Mouse (Mus musculus) limb, embryonic 13.5 days (tissue): ENCODE data around the gene Psors1c2. TPM values are rescaled to one million over a fixed set of nuclear protein-coding genes. Genes with fewer than 3 reads are reported as not detected.

ENCODE experiments used
- ATAC-seq: fragments of 200-750 bp; cut with Nextera tagmentation; 2 replicates; pipeline ENCODE4 v1.8.0; 2017; ENCODE audit warnings: low read depth, moderate number of reproducible peaks, moderate TSS enrichment; ENCODE audit not compliant: low FRiP score
- H3K27ac ChIP-seq: fragments of 300-500 bp; sonication (generic); 2 replicates; pipeline ENCODE4 v1.5.1; 2015; ENCODE audit warnings: inconsistent platforms, mild to moderate bottlenecking, moderate library complexity
- H3K27me3 ChIP-seq: fragments of 300-500 bp; sonication (generic); 2 replicates; pipeline ENCODE4 v1.6.1; 2015; ENCODE audit warnings: mild to moderate bottlenecking, inconsistent platforms
- H3K36me3 ChIP-seq: fragments of 300-500 bp; sonication (generic); 2 replicates; pipeline ENCODE4 v1.6.1; 2015; ENCODE audit warnings: inconsistent platforms, mild to moderate bottlenecking, moderate library complexity
- H3K4me1 ChIP-seq: fragments of 300-500 bp; sonication (generic); 2 replicates; pipeline ENCODE4 v1.6.1; 2015; ENCODE audit warnings: inconsistent platforms
- H3K4me2 ChIP-seq: fragments of 300-500 bp; sonication (generic); replicated peaks from 2 replicates; pipeline ENCODE4 v1.6.1; 2015; ENCODE audit warnings: inconsistent platforms, mild to moderate bottlenecking, moderate library complexity
- H3K4me3 ChIP-seq: fragments of 300-500 bp; sonication (generic); 2 replicates; pipeline ENCODE4 v1.5.1; 2015; ENCODE audit warnings: moderate library complexity, mild to moderate bottlenecking, inconsistent platforms
- H3K9ac ChIP-seq: fragments of 300-500 bp; sonication (generic); 2 replicates; pipeline ENCODE4 v1.6.1; 2015; ENCODE audit warnings: mild to moderate bottlenecking, inconsistent platforms
- H3K9me3 ChIP-seq: fragments of 300-500 bp; sonication (generic); 2 replicates; pipeline ENCODE4 v1.6.1; 2016; ENCODE audit warnings: inconsistent platforms
- WGBS: fragments of 180-500 bp; shearing (Covaris S2); methylation state at CpG from one replicate; pipeline ENCODE4 v1.1.7; 2015; 5-methylcytosine and 5-hydroxymethylcytosine counted together
- polyA plus RNA-seq: library from polyadenylated mRNA; unstranded; fragments of >200 nt; fragmentation: Nextera tagmentation; extraction: Ambion mirVana; gene quantifications from 2 replicates; pipeline ENCODE4 v1.2.1, GENCODE M21; 2015

Psors1c2 gene
- polyA plus RNA-seq, 1 experiment from 2014 or later, result 1.9 TPM

DNA sequence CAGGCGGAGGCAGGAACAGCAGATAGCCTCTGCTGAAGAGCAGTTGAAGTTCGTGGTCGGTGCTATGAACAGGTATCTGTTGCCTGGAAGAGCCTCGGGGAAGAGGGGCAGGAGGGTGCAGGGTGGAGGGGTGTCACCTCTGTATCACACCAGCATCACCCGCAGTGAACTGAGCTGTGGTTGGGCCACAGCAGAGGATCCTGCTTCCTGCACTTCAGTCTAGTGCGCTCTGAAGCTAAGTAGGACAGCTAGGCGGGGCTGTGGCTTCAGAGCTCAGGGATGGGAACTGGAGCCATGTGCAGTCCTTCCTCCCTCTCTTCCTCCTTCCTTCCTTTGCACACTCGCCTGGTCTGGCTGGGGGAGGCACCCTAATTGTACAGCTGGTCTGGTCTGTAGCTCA, 6.4 kb upstream of the Psors1c2 start:
- no peak for ATAC-seq
- Histone ChIP-seq H3K9me3 (no peaks in the 10 kb centered on the region), H3K27me3 (no peaks in the 10 kb centered on the region), H3K4me3 (no peak overlapping the region), H3K36me3 (peaks cover 87% of the 10 kb centered on the region), H3K27ac (no peak overlapping the region), H3K4me2 (no peak overlapping the region), H3K4me1 (no peaks in the 10 kb centered on the region), H3K9ac (no peak overlapping the region)
- WGBS, result 68% methylated on average over 8 of the region's 8 CpGs

DNA sequence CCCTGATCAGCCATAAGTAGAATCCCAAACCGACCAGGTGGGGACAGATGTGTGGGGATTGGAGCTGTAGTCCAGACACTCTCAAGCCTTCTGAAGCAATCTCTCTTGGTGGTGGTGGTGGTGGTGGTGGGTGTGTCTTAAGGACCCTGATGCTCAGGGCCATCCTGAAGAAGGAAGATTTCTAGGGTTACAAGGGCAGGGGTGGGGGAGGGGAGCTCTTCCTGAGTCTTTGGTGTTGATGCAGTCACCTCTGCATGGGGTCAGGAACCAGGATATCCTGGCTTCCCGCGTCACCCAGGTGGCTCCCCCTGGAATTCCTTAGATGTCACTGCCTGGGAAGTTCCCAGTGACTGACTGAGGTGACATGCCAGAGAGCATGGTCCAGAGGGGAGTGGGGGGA, 641 bp upstream of the Psors1c2 start:
- no peaks in the 10 kb centered on the region for H3K9me3 ChIP-seq
- H3K9ac ChIP-seq, result no peak overlapping the region
- no peaks in the 10 kb centered on the region for H3K4me1 ChIP-seq
- H3K27me3 ChIP-seq, result no peaks in the 10 kb centered on the region; the same call in 1 of the 2 replicates
- ATAC-seq, result no peak
- WGBS, result 10% methylated on average over 3 of the region's 3 CpGs
- H3K36me3 ChIP-seq, result peaks cover 35% of the 10 kb centered on the region
- no peak overlapping the region for H3K4me3 ChIP-seq
- no peak overlapping the region for H3K27ac ChIP-seq
- H3K4me2 ChIP-seq, result no peak overlapping the region

DNA sequence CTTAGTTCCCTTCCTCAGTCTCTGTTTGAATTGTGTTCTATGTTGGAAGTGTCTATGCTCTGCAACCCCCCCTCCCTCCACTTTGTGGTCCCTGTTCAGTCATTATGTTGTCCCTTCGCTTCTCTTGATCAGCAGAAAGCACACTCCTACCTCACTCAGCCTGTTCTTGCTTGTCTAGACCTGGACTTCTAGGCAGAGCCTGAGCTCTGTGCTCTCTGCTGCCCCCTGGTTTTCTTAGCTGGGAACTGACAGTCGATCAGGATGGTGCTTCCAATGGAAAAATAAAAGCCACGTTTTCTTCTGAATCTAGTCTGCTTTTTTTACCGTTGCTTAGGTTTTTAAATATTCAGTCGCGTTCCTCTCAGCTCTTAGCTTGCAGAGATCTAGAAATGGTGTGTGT, 1.3 kb downstream of the Psors1c2 start:
- Histone ChIP-seq H3K9me3 (no peaks in the 10 kb centered on the region), H3K4me1 (no peaks in the 10 kb centered on the region), H3K36me3 (peaks cover 15% of the 10 kb centered on the region), H3K27ac (no peak overlapping the region), H3K4me3 (no peak overlapping the region), H3K4me2 (no peak overlapping the region), H3K27me3 (no peaks in the 10 kb centered on the region; the same call in 1 of the 2 replicates), H3K9ac (no peak overlapping the region)
- ATAC-seq, result peak; percentile 64
- WGBS, result 8% methylated on average over 6 of the region's 6 CpGs

DNA sequence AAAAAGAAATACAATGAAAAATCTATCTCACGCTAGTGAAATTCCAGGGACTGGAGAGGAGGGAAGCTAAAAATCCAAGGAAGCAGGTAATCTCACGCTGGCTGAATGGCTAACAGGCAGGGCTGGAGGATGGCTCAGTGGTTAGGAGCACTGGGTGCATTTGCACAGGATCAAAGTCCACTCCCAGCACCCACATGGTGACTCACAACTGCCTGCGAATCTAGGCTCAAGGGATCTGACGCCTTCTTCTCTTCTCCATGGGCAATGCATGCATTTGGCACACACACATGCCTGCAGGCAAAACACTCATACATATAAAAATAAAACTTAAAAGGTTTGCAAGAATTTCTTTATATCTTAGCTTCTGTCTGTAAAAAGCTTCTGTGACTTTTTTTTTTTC, 4.4 kb downstream of the Psors1c2 start:
- Histone ChIP-seq H3K4me3 (no peak overlapping the region), H3K27ac (no peak overlapping the region), H3K9me3 (no peaks in the 10 kb centered on the region), H3K27me3 (no peaks in the 10 kb centered on the region; the same call in 1 of the 2 replicates), H3K4me2 (no peak overlapping the region), H3K4me1 (no peaks in the 10 kb centered on the region), H3K9ac (no peak overlapping the region), H3K36me3 (no peaks in the 10 kb centered on the region)
- WGBS, result 79% methylated on average over 4 of the region's 4 CpGs
- no peak for ATAC-seq

DNA sequence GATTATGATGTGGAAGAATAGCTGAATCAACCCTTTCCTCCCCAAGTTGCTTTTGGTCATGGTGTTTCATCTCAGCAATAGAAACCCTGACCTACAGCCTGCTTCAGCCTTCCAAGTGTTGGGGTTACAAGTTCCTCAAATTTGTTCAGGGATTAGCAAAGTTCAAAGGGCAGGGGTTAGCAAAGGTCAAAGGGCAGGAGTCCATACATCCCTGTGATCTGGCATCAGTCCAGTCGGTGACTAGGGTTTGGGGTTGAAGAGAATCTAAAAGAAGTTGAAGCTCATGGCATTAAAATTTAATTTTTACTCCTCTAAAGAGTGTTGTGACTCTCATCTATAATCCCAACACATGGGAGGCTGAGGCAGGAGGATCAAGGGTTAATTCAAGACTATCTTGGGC, 5.5 kb downstream of the Psors1c2 start:
- no peak overlapping the region for H3K27ac ChIP-seq
- WGBS, result 78% methylated on average over 1 of the region's 1 CpGs
- H3K4me1 ChIP-seq, result no peaks in the 10 kb centered on the region
- no peak for ATAC-seq
- H3K9me3 ChIP-seq, result no peaks in the 10 kb centered on the region
- no peak overlapping the region for H3K4me3 ChIP-seq
- H3K36me3 ChIP-seq, result no peaks in the 10 kb centered on the region
- no peak overlapping the region for H3K4me2 ChIP-seq
- H3K9ac ChIP-seq, result no peak overlapping the region
- H3K27me3 ChIP-seq, result no peaks in the 10 kb centered on the region; the same call in 1 of the 2 replicates

DNA sequence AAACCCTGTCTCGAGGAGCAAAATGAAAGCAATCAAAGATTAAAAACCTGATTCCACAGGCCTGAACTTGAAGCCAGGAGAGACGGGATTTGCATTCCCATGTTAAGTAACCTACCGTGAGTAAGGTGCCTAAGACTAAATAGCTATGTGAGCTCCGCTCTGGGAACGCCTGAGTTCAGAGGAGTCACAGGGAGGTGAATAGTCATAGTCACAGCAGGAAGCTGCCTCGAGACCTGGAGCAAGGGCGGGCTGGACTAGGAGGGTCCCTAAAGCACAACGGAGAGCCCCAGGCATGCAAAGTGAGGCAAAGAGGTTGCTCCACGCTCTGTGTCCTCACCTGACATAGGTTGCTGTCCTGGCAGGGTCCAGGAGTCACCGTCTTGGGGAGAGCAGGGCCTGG, 6.5 kb downstream of the Psors1c2 start:
- Histone ChIP-seq H3K9me3 (no peaks in the 10 kb centered on the region), H3K4me3 (no peak overlapping the region), H3K4me2 (no peak overlapping the region), H3K9ac (no peak overlapping the region), H3K27me3 (no peaks in the 10 kb centered on the region), H3K4me1 (no peaks in the 10 kb centered on the region), H3K27ac (no peak overlapping the region), H3K36me3 (no peaks in the 10 kb centered on the region)
- no peak for ATAC-seq
- WGBS, result 53% methylated on average over 10 of the region's 10 CpGs

DNA sequence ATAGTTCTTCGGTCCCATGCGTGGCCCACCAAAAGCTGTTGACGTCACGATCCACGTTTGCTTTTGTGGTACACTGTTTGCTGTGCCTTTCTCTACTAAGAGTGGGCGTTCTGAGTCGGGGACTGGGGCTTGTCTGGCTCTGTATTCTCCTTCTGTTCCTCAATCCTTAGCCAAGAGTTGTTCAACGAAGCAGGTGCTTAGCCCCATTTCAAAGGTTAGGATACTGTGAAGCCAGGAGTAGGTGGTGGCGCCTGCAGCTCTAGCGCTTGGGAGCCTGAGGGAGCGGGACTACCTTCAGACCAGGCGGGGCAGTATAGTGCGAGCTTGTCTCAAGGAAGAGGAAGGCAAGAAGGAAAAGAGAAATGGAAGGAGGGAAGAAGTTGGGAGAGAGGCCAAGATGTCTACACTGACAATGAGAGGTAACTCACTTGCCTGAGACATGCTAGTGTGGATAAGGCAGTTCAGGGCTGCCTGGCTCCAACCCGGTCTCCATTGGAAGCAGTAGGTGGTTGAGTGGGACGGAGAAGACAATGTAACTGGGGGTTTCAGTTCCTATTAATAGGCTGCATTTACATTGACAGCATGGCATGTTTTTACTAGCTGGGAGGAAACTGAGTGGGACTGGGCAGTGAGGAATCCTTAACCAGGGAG, 9.9 kb downstream of the Psors1c2 start:
- 81% methylated on average over 15 of the region's 15 CpGs for WGBS

DNA sequence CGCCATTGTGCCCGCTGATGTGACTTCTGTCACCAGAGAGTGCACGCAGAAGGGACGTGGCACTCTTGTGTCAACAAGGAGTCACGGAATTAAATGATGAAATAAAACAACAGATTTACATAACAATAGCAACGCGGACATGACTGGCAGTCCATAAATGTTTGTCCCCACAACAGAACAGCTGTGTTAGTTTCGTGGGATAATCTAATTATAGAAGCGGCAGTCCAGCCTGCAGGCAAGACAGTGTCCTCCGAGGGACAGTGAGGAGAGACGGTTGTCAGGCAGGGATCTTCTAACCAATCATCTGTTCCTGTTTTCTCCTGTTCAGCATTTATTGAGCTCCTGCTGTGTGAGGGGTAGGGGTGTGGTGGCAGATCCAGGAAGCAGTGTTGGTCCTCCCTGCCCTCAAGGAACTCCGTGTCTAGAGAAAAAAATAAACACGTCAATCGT, 10.4 kb downstream of the Psors1c2 start:
- Histone ChIP-seq H3K4me2 (no peak overlapping the region), H3K4me1 (peaks cover 5% of the 10 kb centered on the region; the same call in 1 of the 2 replicates), H3K9me3 (no peaks in the 10 kb centered on the region), H3K9ac (no peak overlapping the region), H3K4me3 (no peak overlapping the region), H3K27me3 (no peaks in the 10 kb centered on the region), H3K27ac (no peak overlapping the region), H3K36me3 (no peaks in the 10 kb centered on the region)
- WGBS, result 59% methylated on average over 14 of the region's 14 CpGs
- no peak for ATAC-seq

More for the DNA sequence above, 9.9 kb downstream of the Psors1c2 start:
- no peaks in the 10 kb centered on the region for H3K27me3 ChIP-seq
- H3K9me3 ChIP-seq, result no peaks in the 10 kb centered on the region
- no peak overlapping the region for H3K27ac ChIP-seq
- ATAC-seq, result no peak
- peaks cover 5% of the 10 kb centered on the region; the same call in 1 of the 2 replicates for H3K4me1 ChIP-seq
- no peaks in the 10 kb centered on the region for H3K36me3 ChIP-seq
- no peak overlapping the region for H3K4me2 ChIP-seq
- H3K9ac ChIP-seq, result no peak overlapping the region
- H3K4me3 ChIP-seq, result no peak overlapping the region

DNA sequence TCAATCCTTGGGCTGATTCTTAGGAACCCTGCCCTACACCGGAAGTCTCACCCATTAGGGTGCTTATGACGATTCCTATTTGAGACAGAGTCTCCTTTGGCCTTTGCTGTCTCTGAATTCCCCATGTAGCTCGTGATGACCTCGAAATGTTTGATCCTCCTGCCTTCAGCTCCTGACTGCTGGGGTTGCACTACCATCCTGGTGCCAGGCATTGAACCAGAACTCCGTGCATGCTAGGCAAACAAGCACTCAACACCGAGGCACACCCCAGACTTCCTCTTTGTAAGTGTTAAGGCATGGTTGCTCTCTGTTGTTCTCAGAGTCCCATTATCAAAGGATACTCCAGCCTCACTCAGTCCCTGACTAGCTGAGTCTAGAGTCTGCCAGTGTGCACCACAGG, 11.0 kb downstream of the Psors1c2 start:
- 85% methylated on average over 6 of the region's 6 CpGs for whole genome bisulfite sequencing
- no peak overlapping the region for H3K4me2 ChIP-seq
- H3K27me3 ChIP-seq, result no peaks in the 10 kb centered on the region
- H3K27ac ChIP-seq, result no peak overlapping the region
- no peak overlapping the region for H3K9ac ChIP-seq
- peaks cover 5% of the 10 kb centered on the region; the same call in 1 of the 2 replicates for H3K4me1 ChIP-seq
- no peaks in the 10 kb centered on the region for H3K9me3 ChIP-seq
- H3K36me3 ChIP-seq, result no peaks in the 10 kb centered on the region
- no peak for ATAC-seq
- H3K4me3 ChIP-seq, result no peak overlapping the region

DNA sequence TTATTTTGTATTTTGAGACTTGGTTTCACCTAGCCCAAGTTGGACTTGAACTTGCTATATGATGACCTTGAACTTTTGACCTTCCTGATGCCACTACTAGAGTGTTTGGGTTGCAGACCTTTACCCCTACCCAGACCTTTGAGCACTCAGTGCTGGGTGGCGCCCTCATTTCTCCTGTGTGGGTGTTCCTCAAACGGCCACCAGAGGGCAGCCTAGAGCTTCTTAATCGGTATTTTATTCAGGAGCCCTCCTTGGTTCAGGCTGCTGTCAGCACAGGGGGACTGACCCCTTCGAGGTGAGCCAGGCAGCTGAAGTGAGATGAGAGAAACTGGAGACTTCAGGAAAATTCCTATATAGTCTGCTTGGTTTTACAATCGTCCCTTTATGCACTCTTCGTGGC, 11.7 kb downstream of the Psors1c2 start:
- peaks cover 5% of the 10 kb centered on the region; the same call in 1 of the 2 replicates for H3K4me1 ChIP-seq
- H3K4me3 ChIP-seq, result no peak overlapping the region
- no peak overlapping the region for H3K27ac ChIP-seq
- WGBS, result 31% methylated on average over 6 of the region's 6 CpGs
- no peak overlapping the region for H3K4me2 ChIP-seq
- H3K27me3 ChIP-seq, result no peaks in the 10 kb centered on the region
- no peak overlapping the region for H3K9ac ChIP-seq
- H3K36me3 ChIP-seq, result no peaks in the 10 kb centered on the region
- no peaks in the 10 kb centered on the region for H3K9me3 ChIP-seq
- peak; percentile 46; the same call in 1 of the 2 replicates for ATAC-seq

DNA sequence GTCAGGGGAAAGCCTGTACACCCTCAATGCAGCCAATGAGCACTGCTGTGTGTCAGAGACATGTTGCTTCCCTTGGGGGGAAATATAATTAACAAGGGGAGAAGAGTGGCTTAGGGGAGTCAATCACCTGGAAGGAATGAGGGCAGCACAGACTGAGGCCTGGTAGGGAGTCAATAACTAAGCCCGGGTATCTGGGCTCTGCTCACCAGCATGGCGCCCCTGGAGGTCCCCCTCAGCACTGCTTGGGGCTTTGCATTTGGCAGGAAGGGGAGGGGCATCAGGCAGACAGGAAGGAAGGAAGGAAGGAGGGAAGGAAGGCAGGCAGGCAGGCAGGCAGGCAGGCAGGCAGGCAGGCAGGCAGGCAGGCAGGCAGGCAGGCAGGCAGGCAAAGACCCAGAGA, 14.5 kb downstream of the Psors1c2 start:
- 51% methylated on average over 2 of the region's 2 CpGs for WGBS

DNA sequence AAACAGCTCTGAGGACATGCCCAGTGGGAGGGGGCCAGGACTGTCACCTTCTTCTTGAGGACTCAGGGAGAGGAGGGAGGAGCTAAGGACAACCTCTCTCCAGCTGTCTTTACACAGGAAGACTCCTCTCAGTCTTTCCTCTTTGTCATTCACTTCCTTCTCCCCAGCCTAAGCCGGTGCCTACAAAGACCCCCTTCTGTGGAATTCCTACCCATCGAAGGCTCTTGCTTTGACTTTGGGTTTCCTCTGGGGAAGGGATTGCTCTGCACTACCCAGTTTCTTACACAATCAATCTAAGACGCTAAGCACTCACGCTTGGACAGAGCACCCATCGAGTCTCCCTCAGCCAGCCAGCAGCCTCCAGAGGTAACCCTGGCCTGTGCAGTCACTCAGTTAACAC, 15.6 kb downstream of the Psors1c2 start:
- Histone ChIP-seq H3K9ac (no peak overlapping the region), H3K9me3 (no peaks in the 10 kb centered on the region), H3K4me3 (no peak overlapping the region), H3K4me1 (peaks cover 5% of the 10 kb centered on the region; the same call in 1 of the 2 replicates), H3K36me3 (no peaks in the 10 kb centered on the region), H3K27ac (no peak overlapping the region), H3K27me3 (no peaks in the 10 kb centered on the region), H3K4me2 (no peak overlapping the region)
- WGBS, result 24% methylated on average over 5 of the region's 5 CpGs
- no peak for ATAC-seq

More for the DNA sequence above, 14.5 kb downstream of the Psors1c2 start:
- Histone ChIP-seq H3K27ac (no peak overlapping the region), H3K27me3 (no peaks in the 10 kb centered on the region), H3K9me3 (no peaks in the 10 kb centered on the region), H3K36me3 (no peaks in the 10 kb centered on the region), H3K4me3 (no peak overlapping the region), H3K9ac (no peak overlapping the region), H3K4me1 (peaks cover 5% of the 10 kb centered on the region; the same call in 1 of the 2 replicates), H3K4me2 (no peak overlapping the region)
- no peak for ATAC-seq
